Mouse (Mus musculus): ENCODE data around the gene Amdhd2. TPM values are rescaled to one million over a fixed set of nuclear protein-coding genes. Genes with fewer than 3 reads are reported as not detected.

Gene Amdhd2
- total RNA-seq, 4 experiments from 2014 or later = 39.3 to 64.9 (median 50.3) TPM

GRCm38 (mm10) chr17:24197032-24197824 is 33.7 kb upstream of the Amdhd2 start:
- DNase-seq = no peak

GRCm38 (mm10) chr17:24195349-24195748 is 31.8 kb upstream of the Amdhd2 start:
- no peak for DNase-seq

GRCm38 (mm10) chr17:24193769-24194168 is 30.2 kb upstream of the Amdhd2 start:
- no peak for DNase-seq

GRCm38 (mm10) chr17:24193268-24193667 is 29.7 kb upstream of the Amdhd2 start:
- DNase-seq = no peak

GRCm38 (mm10) chr17:24192848-24193247 is 29.3 kb upstream of the Amdhd2 start:
- DNase-seq = no peak

GRCm38 (mm10) chr17:24191481-24191880 is 27.9 kb upstream of the Amdhd2 start:
- no peak for DNase-seq

- DNase-seq = no peak
Measured at GRCm38 (mm10) chr17:24190934-24191333, 27.4 kb upstream of the Amdhd2 start.

- DNase-seq = no peak
Measured at GRCm38 (mm10) chr17:24174259-24174658, 10.7 kb upstream of the Amdhd2 start.

GRCm38 (mm10) chr17:24173423-24173822 is 9.9 kb upstream of the Amdhd2 start:
- DNase-seq = peak; percentile 42

- no peak for DNase-seq
Measured at GRCm38 (mm10) chr17:24171738-24172137, 8.2 kb upstream of the Amdhd2 start.

GRCm38 (mm10) chr17:24170729-24171128 is 7.2 kb upstream of the Amdhd2 start:
- no peak for DNase-seq

- DNase-seq = no peak
Measured at GRCm38 (mm10) chr17:24170125-24170524, 6.6 kb upstream of the Amdhd2 start.

- DNase-seq = peak; percentile 90
Measured at GRCm38 (mm10) chr17:24169317-24170065, 5.9 kb upstream of the Amdhd2 start, which contains the start of gene Atp6v0c. Atp6v0c (minus strand) TSS chr17:24169702.

GRCm38 (mm10) chr17:24168590-24169277 is 5.2 kb upstream of the Amdhd2 start:
- DNase-seq = peak; percentile 62

- peak; percentile 53 for DNase-seq
Measured at GRCm38 (mm10) chr17:24167891-24168505, 4.4 kb upstream of the Amdhd2 start.

GRCm38 (mm10) chr17:24167120-24167519 is 3.6 kb upstream of the Amdhd2 start:
- no peak for DNase-seq

- no peak for DNase-seq
Measured at GRCm38 (mm10) chr17:24164566-24165259, 1.1 kb upstream of the Amdhd2 start.

- DNase-seq = no peak
Measured at GRCm38 (mm10) chr17:24162584-24163175, 886 bp downstream of the Amdhd2 start.

- DNase-seq = no peak
Measured at GRCm38 (mm10) chr17:24161466-24161865, 2.1 kb downstream of the Amdhd2 start.

- DNase-seq = no peak
Measured at GRCm38 (mm10) chr17:24157526-24157925, 6.0 kb downstream of the Amdhd2 start.

GRCm38 (mm10) chr17:24157121-24157520 is 6.4 kb downstream of the Amdhd2 start:
- no peak for DNase-seq

- no peak for DNase-seq
Measured at GRCm38 (mm10) chr17:24156394-24156793, 7.2 kb downstream of the Amdhd2 start.
